Mouse (Mus musculus) megakaryocyte progenitor cell, adult 5-6 weeks (primary cell): ENCODE results near the gene Ssr4. TPM values are rescaled to one million over a fixed set of nuclear protein-coding genes. Genes with fewer than 3 reads are reported as not detected.
"Not testable (repeated sequence)": the region's sequence is repeated elsewhere in the genome, so short reads cannot be mapped to it uniquely, and the experiment has no call there.

Experiments used
- ATAC-seq: replicated peaks from 2 replicates; pipeline ENCODE4 v1.8.0; 2016; ENCODE audit warnings: mild to moderate bottlenecking, moderate TSS enrichment, inconsistent platforms; ENCODE audit not compliant: poor library complexity
- total RNA-seq, 2 experiments: library from RNA; stranded (forward) in 1 of 2; stranded (reverse) in 1 of 2; fragments of 157-497, 149-512 nt in 1 of 2; fragments of 200-1000 nt in 1 of 2; gene quantifications; 2 replicates each; pipeline versions ENCODE4 v1.2.3 to v1.2.4; 2015 to 2017

Ssr4 gene
- total RNA-seq (2015) (537 and 612 TPM in 2 replicates), total RNA-seq (2017) (295 and 337 TPM in 2 replicates)

- peak; percentile 91 for ATAC-seq
These were observed at the start of gene Ssr4, which contains the start of gene Idh3g for GRCm38 (mm10) chrX:73786364-73787224. TSS of gene Ssr4 (plus strand) at chrX:73787028. TSS of gene Idh3g (minus strand) at chrX:73786897.

GRCm38 (mm10) chrX:73738155-73738554 lies 48.7 kb upstream of the Ssr4 start:
- ATAC-seq = peak; percentile 64; the same call in 1 of the 2 replicates

DNA sequence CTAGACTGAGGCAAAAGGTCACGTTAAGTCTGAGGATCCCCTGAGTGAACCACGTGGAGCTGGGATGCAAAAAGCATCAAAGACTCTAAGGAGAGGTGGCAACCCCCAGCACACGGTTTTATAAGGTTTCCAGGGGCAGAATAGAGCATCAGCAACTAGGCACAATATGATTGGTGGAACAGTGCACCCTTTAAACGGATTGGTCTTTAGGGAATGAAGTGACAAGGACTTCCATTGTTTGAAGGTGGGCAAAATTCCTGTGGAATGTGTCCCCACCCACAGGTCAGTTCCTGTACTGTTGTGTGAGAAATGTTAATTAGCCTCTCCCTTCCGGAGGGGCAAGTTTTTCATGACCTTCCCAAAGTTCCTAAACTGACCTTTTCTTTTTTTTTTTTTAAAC lies 47.7 kb upstream of the Ssr4 start:
- ATAC-seq = no peak

DNA sequence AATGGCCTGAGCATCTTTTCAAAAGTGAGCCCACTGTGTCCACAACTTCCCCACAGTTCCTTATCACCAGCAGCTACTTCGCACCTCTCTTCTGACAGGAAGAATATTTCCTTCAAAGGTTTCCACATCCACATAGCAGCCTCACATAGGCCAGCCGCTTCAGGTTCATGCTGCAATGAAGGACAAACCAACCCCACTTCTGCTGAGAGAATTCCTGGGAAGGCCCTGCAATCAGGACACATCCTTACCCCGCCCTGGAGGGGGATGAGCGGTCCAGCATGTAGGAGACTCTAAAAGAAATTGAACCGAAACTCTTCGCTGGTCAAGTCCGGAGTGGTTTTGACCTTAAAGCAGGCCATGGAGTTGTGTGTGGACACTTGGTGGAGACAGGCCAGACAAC lies 47.0 kb upstream of the Ssr4 start:
- ATAC-seq = not testable (repeated sequence)

- no peak for ATAC-seq
These were observed 41.9 kb upstream of the Ssr4 start for GRCm38 (mm10) chrX:73744774-73745481.

GRCm38 (mm10) chrX:73748977-73749376 lies 37.9 kb upstream of the Ssr4 start:
- no peak; the same call in 1 of the 2 replicates for ATAC-seq

- no peak for ATAC-seq
These were observed 30.3 kb upstream of the Ssr4 start, which contains the start of gene Plxnb3 for GRCm38 (mm10) chrX:73756334-73757140. TSS of gene Plxnb3 (plus strand) at chrX:73757090.

DNA sequence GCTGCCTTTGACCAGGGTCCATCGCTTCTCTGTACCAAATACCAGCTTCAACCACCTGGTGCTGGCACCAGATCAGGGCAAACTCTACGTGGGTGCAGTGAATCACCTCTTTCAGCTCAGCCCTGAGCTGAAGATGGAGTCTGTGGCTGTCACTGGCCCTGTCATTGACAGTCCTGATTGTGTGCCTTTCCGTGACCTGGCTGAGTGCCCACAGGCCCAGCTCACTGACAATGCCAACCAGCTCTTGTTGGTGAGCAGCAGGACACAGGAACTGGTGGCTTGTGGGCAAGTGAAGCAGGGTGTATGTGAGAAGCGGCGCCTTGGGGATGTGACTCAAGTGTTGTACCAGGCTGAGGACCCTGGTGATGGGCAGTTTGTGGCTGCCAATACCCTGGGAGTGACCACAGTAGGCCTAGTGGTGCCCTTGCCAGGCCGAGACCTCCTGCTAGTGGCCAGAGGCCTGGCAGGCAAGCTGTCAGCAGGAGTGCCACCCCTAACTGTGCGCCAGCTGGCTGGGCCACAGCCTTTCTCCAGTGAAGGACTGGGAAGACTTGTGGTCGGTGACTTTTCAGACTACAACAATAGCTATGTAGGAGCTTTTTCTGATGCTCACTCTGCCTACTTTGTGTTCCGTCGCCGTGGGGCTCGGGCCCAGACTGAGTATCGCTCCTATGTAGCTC lies 28.1 kb upstream of the Ssr4 start:
- 0 out of 2 replicates have a peak, but pooled peaks have one; percentile 14 for ATAC-seq

- ATAC-seq = peak; percentile 83
These were observed 21.5 kb upstream of the Ssr4 start for GRCm38 (mm10) chrX:73765311-73765710.

DNA sequence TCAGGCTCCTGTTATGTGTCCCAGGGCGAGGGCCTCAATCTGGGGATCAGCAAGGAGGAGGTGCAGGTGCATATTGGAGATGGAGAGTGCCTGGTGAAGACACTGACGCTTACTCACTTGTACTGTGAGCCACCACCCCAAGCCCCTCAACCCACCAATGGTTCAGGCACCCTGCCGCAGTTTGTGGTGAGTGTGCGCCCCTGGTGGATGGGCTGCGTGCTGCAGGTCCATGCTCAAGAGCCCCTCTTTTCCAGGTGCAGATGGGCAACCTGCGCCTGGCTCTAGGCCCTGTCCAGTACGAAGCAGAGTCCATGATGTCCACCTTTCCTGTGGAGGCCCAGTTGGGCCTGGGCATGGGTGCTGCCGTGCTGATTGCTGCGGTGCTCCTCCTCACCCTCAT lies 19.6 kb upstream of the Ssr4 start:
- peak; percentile 58; the same call in 1 of the 2 replicates for ATAC-seq

DNA sequence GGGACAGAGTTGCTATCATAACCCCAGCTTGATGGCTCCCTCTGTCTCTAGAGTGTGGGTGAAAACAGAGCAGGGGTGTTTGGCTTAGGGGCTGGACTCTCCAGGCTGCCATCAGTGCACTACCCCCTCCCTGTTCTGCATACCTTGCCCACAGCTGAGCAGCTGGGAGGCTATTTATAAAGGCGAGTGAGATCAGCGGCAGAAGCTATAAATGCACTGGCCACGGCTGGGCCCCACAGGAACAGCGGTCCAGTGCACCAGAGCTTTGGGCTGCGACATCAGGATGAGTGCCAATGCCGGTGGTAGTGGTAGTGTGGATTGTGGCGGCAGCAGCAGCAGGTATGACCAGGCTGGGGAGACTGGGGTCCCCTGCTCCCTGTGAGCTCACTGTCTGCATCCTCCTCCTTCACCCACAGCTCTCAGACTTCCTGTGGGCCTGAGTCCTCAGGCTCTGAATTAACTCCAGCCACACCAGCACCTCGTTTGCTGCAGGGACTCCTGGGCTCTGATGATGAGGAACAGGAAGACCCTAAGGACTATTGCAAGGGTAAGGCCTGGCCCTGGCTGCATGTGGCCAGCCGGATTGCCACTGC lies 12.6 kb upstream of the Ssr4 start, which contains the start of gene Srpk3:
Gene Srpk3 (plus strand): TSS at position 238 of the 593 bp plus-strand sequence.
- peak; percentile 30 for ATAC-seq

- no peak for ATAC-seq
These were observed 11.9 kb upstream of the Ssr4 start for GRCm38 (mm10) chrX:73774802-73775483.

GRCm38 (mm10) chrX:73782227-73782626 lies 4.6 kb upstream of the Ssr4 start:
- ATAC-seq = no peak

GRCm38 (mm10) chrX:73785666-73786065 lies 1.2 kb upstream of the Ssr4 start:
- no peak for ATAC-seq

DNA sequence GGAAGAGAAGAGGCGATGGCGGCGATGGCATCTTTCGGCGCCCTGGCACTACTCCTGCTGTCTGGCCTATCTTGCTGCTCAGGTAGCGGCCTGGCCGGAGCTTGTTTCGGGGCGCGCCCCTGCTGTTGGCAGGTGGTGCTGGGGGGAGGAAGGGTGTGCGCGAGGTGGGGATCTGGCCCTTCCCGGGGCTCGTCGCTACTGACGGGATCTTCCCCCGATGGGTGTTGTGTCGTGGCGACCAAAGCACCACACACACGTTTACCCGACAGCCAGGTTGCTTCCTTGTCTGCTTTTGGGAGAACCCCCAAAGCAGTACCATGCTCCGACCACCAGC lies 364 bp downstream of the Ssr4 start:
- ATAC-seq = no peak

- ATAC-seq = no peak
These were observed 1.7 kb downstream of the Ssr4 start for GRCm38 (mm10) chrX:73788501-73788900.

DNA sequence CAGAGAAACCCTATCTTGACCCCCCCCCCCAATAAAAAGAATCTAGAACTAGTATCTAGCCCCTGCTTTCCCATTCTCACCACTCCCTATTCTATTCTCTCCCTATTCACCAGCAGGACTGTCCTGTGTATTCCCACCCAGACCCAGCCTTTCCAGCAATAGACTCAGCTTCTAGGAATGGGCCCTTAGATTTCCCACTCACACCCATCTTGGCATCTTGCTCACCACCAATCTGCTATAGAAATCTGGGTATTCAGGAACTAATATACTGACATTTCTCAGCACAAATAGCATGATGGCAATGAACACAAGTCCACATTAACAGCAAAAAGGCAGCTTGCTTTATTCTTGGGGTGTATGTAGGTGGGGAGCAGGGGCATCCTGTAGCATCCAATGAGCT lies 6.2 kb downstream of the Ssr4 start:
- no peak for ATAC-seq

GRCm38 (mm10) chrX:73793505-73793904 lies 6.7 kb downstream of the Ssr4 start:
- ATAC-seq = no peak

- no peak for ATAC-seq
These were observed 10.7 kb downstream of the Ssr4 start for GRCm38 (mm10) chrX:73797511-73797910.
